Mouse (Mus musculus) left cerebral cortex, postnatal 10 days (tissue): ENCODE results near the gene Atp13a4. TPM values are rescaled to one million over a fixed set of nuclear protein-coding genes. Genes with fewer than 3 reads are reported as not detected.

Experiments
- DNase-seq, 2 experiments: peaks; one replicate each; pipeline ENCODE4 v3.0.0; 2021 to 2022; ENCODE audit warnings: low spot score in 2 of 2, mixed read lengths in 1 of 2; ENCODE audit errors: extremely low spot score in 1 of 2
- intact Hi-C: fragments of 180-260 bp; cut with DNase I; formaldehyde crosslinking; loops from one replicate; pipeline ENCODE4 v1.15.1; 2025
- total RNA-seq, 2 experiments: library from RNA; stranded (reverse); gene quantifications; 2 replicates each; pipeline ENCODE4 v1.2.3; 2021

The Atp13a4 gene
- total RNA-seq, 2 experiments from 2014 or later, result 8.8 to 10.3 TPM

DNA sequence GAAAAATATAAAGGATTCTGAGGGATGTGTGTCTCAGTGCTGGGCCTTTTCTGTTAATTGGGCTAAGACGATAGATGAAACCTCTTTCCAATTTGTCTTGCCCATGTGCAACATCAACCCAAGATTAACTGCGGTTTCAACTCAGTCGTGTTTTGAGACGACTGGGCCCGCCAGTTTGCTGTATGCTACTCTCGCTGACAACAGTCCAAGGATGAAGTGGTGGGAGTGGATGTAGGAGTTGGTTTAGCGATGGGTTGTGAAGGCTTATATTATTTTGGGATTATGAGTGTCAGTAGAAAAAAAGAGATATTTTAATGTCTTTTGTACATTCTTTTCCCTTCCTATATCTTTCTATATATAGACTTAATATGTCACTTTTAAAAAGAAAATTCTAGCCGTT lies 170.0 kb downstream of the Atp13a4 start:
- DNase-seq, result no peak
- intact Hi-C loops, result no loop called here

Other genes starting within 250 kb of the Atp13a4 start
- gene Atp13a5, start 166.1 kb downstream of the Atp13a4 start, total RNA-seq, result 10 to 100 TPM; 10.4 to 12.4 TPM
- gene Opa1, start 34.5 kb upstream of the Atp13a4 start, total RNA-seq, result 100 to 1,000 TPM; 115 to 119 TPM